Mouse (Mus musculus) CH12.LX (cell line): ENCODE results near the gene Lpar3.

Experiments
- CTCF ChIP-seq, 2 experiments: IDR thresholded peaks in 1 of 2; conservative IDR thresholded peaks in 1 of 2; 2 replicates each; pipeline ENCODE4 v1.5.1; 2011 to 2012; ENCODE audit warnings: low read depth in 2 of 2, low read length in 2 of 2, improper control_type of control experiment in 1 of 2, inconsistent platforms in 1 of 2, mild to moderate bottlenecking in 1 of 2, moderate library complexity in 1 of 2
- E2F4 ChIP-seq: IDR thresholded peaks from 2 replicates; pipeline ENCODE4 v1.6.1; 2011; ENCODE audit warnings: low read depth, low read length, improper control_type of control experiment; ENCODE audit not compliant: insufficient replicate concordance
- ELF1 ChIP-seq: IDR thresholded peaks from 2 replicates; pipeline ENCODE4 v1.6.1; 2014; ENCODE audit warnings: low read depth, mild to moderate bottlenecking, inconsistent platforms, low read length, improper control_type of control experiment
- EP300 ChIP-seq: IDR thresholded peaks from 2 replicates; pipeline ENCODE4 v1.6.1; 2011; ENCODE audit warnings: low read length, improper control_type of control experiment
- IRF4 ChIP-seq: IDR thresholded peaks from 2 replicates; pipeline ENCODE4 v1.6.1; 2014; ENCODE audit warnings: low read depth, mild to moderate bottlenecking, inconsistent platforms, low read length, improper control_type of control experiment
- MAZ ChIP-seq: IDR thresholded peaks from 2 replicates; pipeline ENCODE4 v1.6.1; 2012; ENCODE audit warnings: low read depth, mild to moderate bottlenecking, inconsistent platforms, low read length, improper control_type of control experiment, moderate library complexity
- MXI1 ChIP-seq: IDR thresholded peaks from 2 replicates; pipeline ENCODE4 v1.6.1; 2011; ENCODE audit warnings: mild to moderate bottlenecking, low read depth, low read length, improper control_type of control experiment
- POLR2A ChIP-seq: IDR thresholded peaks from 2 replicates; pipeline ENCODE4 v1.6.1; 2011; ENCODE audit warnings: low read depth, mild to moderate bottlenecking, improper control_type of control experiment, low read length
- TCF12 ChIP-seq: IDR thresholded peaks from 2 replicates; pipeline ENCODE4 v1.6.1; 2014; ENCODE audit warnings: low read depth, mild to moderate bottlenecking, inconsistent platforms, low read length, improper control_type of control experiment
- USF1 ChIP-seq: IDR thresholded peaks from 2 replicates; pipeline ENCODE4 v1.6.1; 2014; ENCODE audit warnings: low read depth, mild to moderate bottlenecking, inconsistent platforms, low read length, improper control_type of control experiment

DNA sequence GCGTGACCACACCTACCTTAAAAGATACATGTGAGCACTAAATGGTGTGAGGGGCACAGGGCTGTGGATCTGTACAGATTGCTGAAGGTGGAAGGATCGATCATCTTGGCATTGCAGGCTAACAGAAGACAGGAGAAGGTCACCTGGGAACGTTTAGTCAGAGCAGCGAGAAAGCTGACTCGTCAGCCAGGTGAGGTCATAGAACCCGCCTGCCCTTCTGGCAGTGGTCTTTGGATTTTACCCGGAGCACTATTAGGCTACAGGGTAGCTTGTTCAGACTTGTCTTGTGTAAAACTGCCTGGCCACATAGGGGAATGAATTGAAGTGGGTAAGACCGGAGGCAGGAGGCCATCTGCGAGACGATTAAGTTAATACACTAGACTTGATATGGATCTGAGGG lies 43.4 kb downstream of the Lpar3 start:
- TF ChIP-seq MXI1 = no peak
- TF ChIP-seq TCF12 = no peak
- TF ChIP-seq POLR2A = no peak
- no peak for TF ChIP-seq EP300
- TF ChIP-seq CTCF (conservative IDR thresholded peaks at IDR 0.05 in 1 of 2, IDR thresholded peaks at IDR 0.05 in 1 of 2; ENCODE audit: low read depth in 2 of 2, low read length in 2 of 2) = no peak
- no peak for TF ChIP-seq E2F4
- no peak for TF ChIP-seq USF1
- no peak for TF ChIP-seq MAZ
- no peak for TF ChIP-seq IRF4
- TF ChIP-seq ELF1 = no peak
